Mouse (Mus musculus) gastrocnemius, postnatal 36 days (tissue): Measurements from ENCODE around the gene Hipk1. TPM values are rescaled to one million over a fixed set of nuclear protein-coding genes. Genes with fewer than 3 reads are reported as not detected.
"Not testable (repeated sequence)": the region's sequence is repeated elsewhere in the genome, so short reads cannot be mapped to it uniquely, and the experiment has no call there.

Experiments
- DNase-seq, 2 experiments: peaks; one replicate each; pipeline ENCODE4 v3.0.0; 2022
- intact Hi-C: fragments of 180-260 bp; cut with DNase I; formaldehyde crosslinking; loops from one replicate; pipeline ENCODE4 v1.15.1; 2025
- total RNA-seq, 2 experiments: library from RNA; stranded (reverse); gene quantifications; 2 replicates each; pipeline ENCODE4 v1.2.3; 2021

The Hipk1 gene
- total RNA-seq, 2 experiments from 2014 or later = 53.8 to 61.3 TPM

- DNase-seq = peak; percentile 67 to 81
- intact Hi-C loops = no loop called here
Observed at GRCm38 (mm10) chr3:103801631-103802531, 10.5 kb upstream of the Hipk1 start.

GRCm38 (mm10) chr3:103799507-103799906 is 8.1 kb upstream of the Hipk1 start:
- no peak for DNase-seq
- intact Hi-C loops = no loop called here

- intact Hi-C loops = no loop called here
- no peak for DNase-seq
Observed at GRCm38 (mm10) chr3:103796389-103796788, 5.0 kb upstream of the Hipk1 start.

GRCm38 (mm10) chr3:103792566-103792965 is 1.2 kb upstream of the Hipk1 start:
- DNase-seq = no peak
- intact Hi-C loops = no loop called here

- DNase-seq, intact Hi-C loops: not testable (repeated sequence)
Observed at GRCm38 (mm10) chr3:103792111-103792406, 696 bp upstream of the Hipk1 start.

GRCm38 (mm10) chr3:103790346-103791145 is 817 bp downstream of the Hipk1 start:
- DNase-seq = peak in 1 of 2 experiments; percentile 41
- intact Hi-C loops = loop anchor here (1.0 kb wide), 1 partner anchor 19 kb away; the partner anchor contains the start of genes Ap4b1, Dclre1b and Gm43064

- intact Hi-C loops = no loop called here
- DNase-seq = no peak
Observed at GRCm38 (mm10) chr3:103789891-103790345, 1.4 kb downstream of the Hipk1 start.

GRCm38 (mm10) chr3:103789096-103789495 is 2.3 kb downstream of the Hipk1 start:
- intact Hi-C loops = no loop called here
- DNase-seq = no peak

- intact Hi-C loops = no loop called here
- DNase-seq = no peak
Observed at GRCm38 (mm10) chr3:103787225-103787624, 4.1 kb downstream of the Hipk1 start.

- intact Hi-C loops = no loop called here
- no peak for DNase-seq
Observed at GRCm38 (mm10) chr3:103782844-103783609, 8.3 kb downstream of the Hipk1 start.

GRCm38 (mm10) chr3:103780777-103781176 is 10.6 kb downstream of the Hipk1 start:
- intact Hi-C loops = no loop called here
- DNase-seq = no peak

GRCm38 (mm10) chr3:103780271-103780670 is 11.1 kb downstream of the Hipk1 start:
- DNase-seq = no peak
- intact Hi-C loops = no loop called here

GRCm38 (mm10) chr3:103779183-103779582 is 12.2 kb downstream of the Hipk1 start:
- DNase-seq = no peak
- intact Hi-C loops = no loop called here

- intact Hi-C loops = no loop called here
- no peak for DNase-seq
Observed at GRCm38 (mm10) chr3:103778660-103779059, 12.7 kb downstream of the Hipk1 start.

- no peak for DNase-seq
- intact Hi-C loops = no loop called here
Observed at GRCm38 (mm10) chr3:103777940-103778339, 13.4 kb downstream of the Hipk1 start.

- no peak for DNase-seq
- intact Hi-C loops = no loop called here
Observed at GRCm38 (mm10) chr3:103774009-103774408, 17.4 kb downstream of the Hipk1 start.

- intact Hi-C loops = no loop called here
- no peak for DNase-seq
Observed at GRCm38 (mm10) chr3:103773508-103773907, 17.9 kb downstream of the Hipk1 start.

- DNase-seq = no peak
- intact Hi-C loops = no loop called here
Observed at GRCm38 (mm10) chr3:103772846-103773245, 18.5 kb downstream of the Hipk1 start.

GRCm38 (mm10) chr3:103771531-103772130 is 19.7 kb downstream of the Hipk1 start:
- peak; percentile 61 to 70 for DNase-seq
- intact Hi-C loops = no loop called here

- intact Hi-C loops = no loop called here
- no peak for DNase-seq
Observed at GRCm38 (mm10) chr3:103766789-103767188, 24.6 kb downstream of the Hipk1 start.
